Mouse (Mus musculus): ENCODE data around the gene CK137956. TPM values are rescaled to one million over a fixed set of nuclear protein-coding genes. Genes with fewer than 3 reads are reported as not detected.

The CK137956 gene
- polyA plus RNA-seq, 1 experiment from 2014 or later: 1.2 TPM

Other genes starting within 250 kb of the CK137956 start
- 10.5 and 14.5 TPM in 2 replicates for gene Csmd2, start 16.9 kb upstream of the CK137956 start, polyA plus RNA-seq (2014; fragmentation: Nextera tagmentation; extraction: Ambion mirVana)

Data from neural tube, embryonic 14.5 days (tissue).